Mouse (Mus musculus) adrenal gland, adult 2 months (tissue): Measurements from ENCODE around the gene Ang5. TPM values are rescaled to one million over a fixed set of nuclear protein-coding genes. Genes with fewer than 3 reads are reported as not detected.
"Not testable (repeated sequence)": the region's sequence is repeated elsewhere in the genome, so short reads cannot be mapped to it uniquely, and the experiment has no call there.

Experiments used
- DNase-seq: peaks from one replicate; pipeline ENCODE4 v3.0.0; 2021
- long read RNA-seq: library from polyadenylated mRNA; stranded (forward); transcript quantifications from one replicate; pipeline ENCODE4 v2.0.0, GENCODE M21; 2021
- polyA plus RNA-seq: library from polyadenylated mRNA; depleted of rRNA; stranded (reverse); fragments of >200 nt; gene quantifications from 2 replicates; pipeline ENCODE4 v1.2.3, GENCODE M21; 2012; rRNA removed
- total RNA-seq, 2 experiments: library from RNA; stranded (reverse); gene quantifications; 2 replicates each; pipeline ENCODE4 v1.2.3; 2021

Gene Ang5
- total RNA-seq (not detected), polyA plus RNA-seq (not detected in 2 replicates)
- long read RNA-seq, result 0 reads

DNA sequence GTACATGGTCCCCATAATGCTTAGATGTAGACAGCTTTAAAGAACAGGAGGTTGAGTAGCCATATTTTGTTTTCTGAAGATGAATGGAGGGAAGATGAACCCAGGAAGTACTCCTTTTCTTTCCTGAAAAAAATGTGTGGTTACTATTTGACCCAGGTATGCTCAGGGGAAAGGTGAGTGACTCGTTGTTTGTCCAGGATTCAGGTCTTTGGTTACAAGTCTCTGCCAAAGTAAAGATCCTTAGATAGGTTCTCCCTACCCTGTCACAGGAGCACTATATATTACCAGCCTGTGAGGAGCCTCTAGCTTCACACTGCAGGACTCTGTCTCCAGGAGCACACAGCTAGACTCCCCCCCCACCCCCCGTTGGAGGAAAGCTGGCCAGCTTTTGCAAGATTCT lies at the start of gene Ang5:
TSS of gene Ang5 (plus strand) at position 301 of the 400 bp plus-strand sequence.
- not testable (repeated sequence) for DNase-seq

DNA sequence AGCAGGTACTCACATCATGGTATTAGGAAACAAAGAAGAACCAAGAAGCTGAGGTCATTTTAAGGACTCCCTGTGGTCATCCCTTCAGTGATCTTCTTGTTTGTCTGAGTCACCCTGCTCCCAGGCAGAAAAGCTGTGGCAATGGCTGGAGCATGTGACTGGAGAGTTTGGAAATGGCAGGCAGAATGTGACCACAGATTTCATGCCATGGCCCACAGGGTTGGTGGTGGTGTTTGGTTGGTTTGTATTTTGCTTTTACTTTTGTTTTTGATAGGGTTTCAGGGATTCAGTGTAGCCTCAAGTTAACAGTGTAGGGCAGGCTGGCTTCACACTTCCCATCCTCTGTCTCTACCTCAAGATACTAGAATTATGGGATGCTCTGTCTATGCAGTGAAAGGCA lies 38.7 kb upstream of the Ang5 start:
- peak; percentile 28 for DNase-seq

GRCm38 (mm10) chr14:43923459-43923858 lies 33.4 kb upstream of the Ang5 start, which contains the start of gene Ear10:
Ear10 (minus strand) TSS chr14:43923559.
- DNase-seq, result not testable (repeated sequence)

DNA sequence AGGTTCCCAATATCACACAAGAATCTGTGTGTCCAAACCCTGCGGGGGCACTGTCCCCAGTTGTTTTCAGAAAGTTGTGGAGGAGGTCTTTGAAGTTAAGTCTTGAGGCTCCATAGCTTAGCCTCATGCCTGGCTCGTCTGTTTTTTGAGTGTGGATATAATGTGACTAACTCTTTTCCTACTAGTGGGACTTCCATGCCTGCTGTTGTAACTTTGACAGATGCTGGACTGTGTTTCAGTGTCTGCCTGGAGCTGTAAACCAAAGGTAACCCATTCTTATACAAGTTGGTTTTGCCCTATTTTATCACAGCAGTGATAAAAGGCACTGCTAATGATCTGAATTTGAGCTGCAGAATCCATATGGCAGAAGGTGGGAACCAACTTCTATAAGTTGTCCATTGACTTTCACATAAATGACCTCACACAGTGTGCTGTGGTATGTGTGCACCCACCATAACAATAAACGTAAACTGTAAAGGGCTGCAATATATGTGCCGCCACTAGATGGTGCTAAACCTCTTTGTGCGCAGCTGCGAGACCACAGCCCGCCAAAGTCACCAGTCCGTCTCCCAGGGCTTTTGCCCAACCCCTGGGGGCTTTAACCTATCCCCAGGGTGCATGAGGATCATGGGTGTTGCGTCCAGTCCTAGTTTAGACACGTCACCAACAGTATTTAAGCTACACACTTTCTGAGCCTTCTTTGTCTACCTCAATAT lies 32.0 kb upstream of the Ang5 start, which contains the start of gene Gm8113:
TSS of gene Gm8113 (plus strand) at position 703 of the 716 bp plus-strand sequence.
- peak; percentile 45 for DNase-seq

GRCm38 (mm10) chr14:43925404-43925950 lies 31.4 kb upstream of the Ang5 start:
- not testable (repeated sequence) for DNase-seq

DNA sequence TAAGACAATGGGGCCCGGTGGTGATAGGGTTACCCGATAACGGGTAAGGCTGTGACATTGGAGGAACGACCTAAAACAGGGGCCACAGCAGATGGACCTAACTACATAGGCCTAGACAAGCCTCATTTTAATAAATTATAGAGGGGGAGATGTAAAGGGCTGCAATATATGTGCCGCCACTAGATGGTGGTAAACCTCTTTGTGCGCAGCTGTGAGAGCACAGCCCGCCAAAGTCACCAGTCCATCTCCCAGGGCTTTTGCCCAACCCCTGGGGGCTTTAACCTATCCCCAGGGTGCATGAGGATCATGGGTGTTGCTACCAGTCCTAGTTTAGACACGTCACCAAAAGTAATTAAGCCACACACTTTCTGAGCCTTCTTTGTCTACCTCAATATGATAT lies 23.9 kb upstream of the Ang5 start:
- DNase-seq, result peak; percentile 26

DNA sequence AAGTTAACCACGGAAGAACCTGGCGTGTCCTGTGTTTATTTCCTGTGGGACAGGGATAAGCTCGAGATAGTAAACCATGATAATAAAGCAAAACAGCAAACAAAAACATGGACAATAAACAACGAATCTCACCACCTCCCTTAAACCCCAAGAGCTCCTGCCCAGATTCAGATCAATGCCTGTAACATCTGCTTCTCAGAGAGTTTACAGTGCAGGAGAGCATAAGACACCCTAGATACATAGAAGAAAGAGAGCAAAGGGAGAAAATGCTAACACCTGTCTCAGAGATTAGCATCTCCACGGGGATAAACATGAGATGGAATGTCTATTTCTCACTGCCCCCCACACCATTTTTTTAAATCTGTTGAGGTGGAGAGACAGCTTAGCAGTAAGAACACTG lies 23.5 kb upstream of the Ang5 start:
- not testable (repeated sequence) for DNase-seq

DNA sequence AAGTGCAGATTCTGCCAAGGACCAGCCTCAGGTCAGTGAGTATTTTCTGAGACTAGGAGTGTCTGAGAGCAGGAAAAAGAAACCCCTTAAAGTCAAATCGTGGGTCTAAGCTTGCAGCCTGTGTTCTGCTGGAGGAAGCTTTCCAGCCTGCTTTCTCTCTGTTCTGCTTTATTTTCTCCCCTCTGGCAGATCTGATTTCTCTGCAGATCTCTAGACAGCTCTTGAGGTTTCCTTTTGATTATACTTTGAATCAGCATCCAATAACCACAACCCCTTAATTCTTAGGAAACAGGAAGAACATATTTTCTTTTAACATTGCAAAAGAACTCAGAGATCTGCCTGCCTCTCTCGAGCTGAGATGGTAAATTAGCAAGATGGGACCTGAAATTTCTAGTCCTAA lies 3.5 kb upstream of the Ang5 start:
- not testable (repeated sequence) for DNase-seq

DNA sequence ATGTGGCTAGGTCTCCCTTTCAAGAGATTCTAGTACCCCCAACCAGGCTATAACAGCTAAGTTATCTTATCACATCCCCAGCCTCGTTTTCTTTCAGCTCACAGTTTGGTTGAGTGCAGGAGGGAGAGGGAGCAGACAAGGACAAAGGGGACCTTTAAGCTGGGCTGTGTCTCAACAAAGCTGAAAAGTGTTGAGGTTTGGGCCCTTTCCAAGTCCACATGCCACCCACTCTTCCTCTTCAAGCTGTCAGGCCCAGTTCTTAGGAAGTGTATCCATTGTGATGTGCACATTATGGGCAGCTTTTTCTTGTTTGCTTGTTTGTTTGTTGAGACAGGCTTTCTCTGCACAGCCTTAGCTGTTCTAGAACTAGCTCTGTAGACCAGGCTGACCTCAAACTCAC lies 1.8 kb upstream of the Ang5 start:
- not testable (repeated sequence) for DNase-seq

DNA sequence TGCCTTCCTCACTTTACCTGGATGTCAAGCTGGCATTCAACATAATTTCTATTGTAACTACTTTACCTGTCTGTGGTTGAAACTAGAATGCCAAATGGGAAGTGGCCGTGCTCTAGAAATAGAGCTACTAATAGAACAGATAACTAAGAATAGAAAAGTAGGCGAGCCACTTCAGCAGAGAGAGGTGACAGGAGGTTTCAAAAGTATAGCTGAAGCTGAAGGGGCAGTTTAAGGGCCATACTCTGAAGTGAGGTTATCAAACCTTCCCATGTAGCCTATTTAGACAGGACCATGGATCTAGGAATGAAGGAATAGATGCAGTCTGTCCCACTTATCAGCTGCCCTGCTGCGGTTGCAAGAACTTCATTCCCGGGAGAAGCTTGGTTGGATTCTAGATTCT lies 26.6 kb downstream of the Ang5 start:
- DNase-seq, result no peak

- DNase-seq, result peak; percentile 58
Observed at GRCm38 (mm10) chr14:43983897-43984296, 27.0 kb downstream of the Ang5 start.

GRCm38 (mm10) chr14:43986147-43986546 lies 29.3 kb downstream of the Ang5 start:
- no peak for DNase-seq

DNA sequence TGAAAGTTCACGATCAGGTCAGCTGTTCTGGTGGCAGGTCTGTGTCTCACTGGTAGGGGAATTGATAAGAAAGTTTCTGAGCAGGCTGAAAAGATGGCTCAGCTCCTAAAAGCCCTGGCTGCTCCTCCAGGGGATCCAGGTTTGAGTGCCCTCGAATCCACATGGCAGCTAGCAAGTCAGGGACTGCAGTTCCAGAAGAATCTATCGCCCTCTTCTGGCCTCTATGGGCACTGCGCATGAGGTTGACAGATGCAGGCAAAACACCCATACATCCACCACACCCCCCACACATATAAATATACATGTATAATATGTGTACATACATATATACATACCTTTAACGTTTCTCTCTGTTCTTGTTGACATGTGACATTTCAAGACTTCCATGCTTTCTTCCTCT lies 30.5 kb downstream of the Ang5 start:
- DNase-seq, result peak; percentile 52

DNA sequence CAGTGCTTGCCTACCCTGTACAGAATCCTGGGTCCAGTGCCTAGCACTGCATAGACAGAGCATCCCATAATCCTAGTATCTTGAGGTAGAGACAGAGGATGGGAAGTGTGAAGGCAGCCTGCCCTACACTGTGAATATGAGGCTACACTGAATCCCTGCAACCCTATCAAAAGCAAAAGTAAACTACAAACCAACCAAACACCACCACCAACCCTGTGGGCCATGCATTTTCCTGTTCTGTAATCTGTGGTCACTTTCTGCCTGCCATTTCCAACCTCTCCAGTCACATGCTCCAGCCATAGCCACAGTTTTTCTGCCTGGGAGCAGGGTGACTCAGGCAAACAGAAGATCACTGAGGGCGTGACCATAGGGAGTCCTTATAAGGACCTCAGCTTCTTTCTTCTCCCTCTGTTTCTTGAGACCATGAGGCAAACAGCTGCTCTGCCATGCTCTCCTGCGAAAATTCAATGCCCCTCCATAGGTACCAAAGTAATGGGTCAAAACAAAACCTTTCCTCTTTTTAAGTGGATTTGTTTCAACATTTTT lies 41.7 kb downstream of the Ang5 start:
- not testable (repeated sequence) for DNase-seq

GRCm38 (mm10) chr14:44001600-44001999 lies 44.7 kb downstream of the Ang5 start:
- DNase-seq, result no peak

DNA sequence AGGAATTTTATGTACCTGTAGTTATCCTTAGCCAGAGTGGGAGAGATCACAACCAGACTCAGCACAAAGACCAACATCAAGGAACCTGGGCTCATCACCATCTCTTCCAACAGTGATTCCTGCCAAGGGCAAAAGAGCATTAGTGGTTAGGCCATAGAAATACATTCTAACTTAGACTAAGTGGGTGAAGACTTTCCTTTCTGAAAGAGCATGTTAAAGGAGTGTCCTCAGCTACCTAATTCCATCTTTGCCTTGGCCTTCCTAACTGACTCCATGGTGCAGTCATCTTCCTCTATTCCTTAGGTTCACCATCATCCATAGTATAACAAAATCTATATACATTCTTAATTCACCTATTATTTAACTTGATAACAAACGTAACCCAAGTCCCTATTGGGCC lies 45.3 kb downstream of the Ang5 start, which contains the start of gene Ang6:
TSS of gene Ang6 (minus strand) at position 101 of the 400 bp plus-strand sequence.
- DNase-seq, result no peak

- DNase-seq, result not testable (repeated sequence)
Observed at GRCm38 (mm10) chr14:44008021-44008420, 51.2 kb downstream of the Ang5 start.

- DNase-seq, result not testable (repeated sequence)
Observed at GRCm38 (mm10) chr14:44009686-44010085, 52.8 kb downstream of the Ang5 start.

Other genes starting within 250 kb of the Ang5 start
- not detected for gene Gm16506, start 229.6 kb upstream of the Ang5 start, total RNA-seq
- not detected in 2 replicates for gene Gm16506, start 229.6 kb upstream of the Ang5 start, polyA plus RNA-seq
- not detected for gene Gm6526, start 209.2 kb upstream of the Ang5 start, total RNA-seq
- gene Gm6526, start 209.2 kb upstream of the Ang5 start, polyA plus RNA-seq, result not detected in 2 replicates
- not detected for gene Gm8180, start 172.3 kb upstream of the Ang5 start, total RNA-seq
- gene Gm8180, start 172.3 kb upstream of the Ang5 start, polyA plus RNA-seq, result not detected in 2 replicates
- gene Ear1, start 81.6 kb upstream of the Ang5 start, total RNA-seq, result under 1 TPM in 1 of 2 experiments, not detected in 1; 0.66 TPM
- not detected in 2 replicates for gene Ear1, start 81.6 kb upstream of the Ang5 start, polyA plus RNA-seq
- gene Ear10, start 33.5 kb upstream of the Ang5 start, total RNA-seq, result not detected
- not detected in 2 replicates for gene Ear10, start 33.5 kb upstream of the Ang5 start, polyA plus RNA-seq
- gene Gm8113, start 31.7 kb upstream of the Ang5 start, total RNA-seq, result 1 to 10 TPM; 1.5 to 3.4 TPM
- gene Gm8113, start 31.7 kb upstream of the Ang5 start, polyA plus RNA-seq, result 0.36 and 0.54 TPM in 2 replicates
- not detected for gene Ang6, start 45.2 kb downstream of the Ang5 start, total RNA-seq
- gene Ang6, start 45.2 kb downstream of the Ang5 start, polyA plus RNA-seq, result not detected in 2 replicates
- 1 to 10 TPM; 1.7 to 5.1 TPM for gene Ear2, start 145.6 kb downstream of the Ang5 start, total RNA-seq
- gene Ear2, start 145.6 kb downstream of the Ang5 start, polyA plus RNA-seq, result 7.5 and 8.8 TPM in 2 replicates
- gene Gm3327, start 166.8 kb downstream of the Ang5 start, total RNA-seq, result not detected
- not detected in 2 replicates for gene Gm3327, start 166.8 kb downstream of the Ang5 start, polyA plus RNA-seq
- not detected for gene Gm8212, start 240.6 kb downstream of the Ang5 start, total RNA-seq
- gene Gm8212, start 240.6 kb downstream of the Ang5 start, polyA plus RNA-seq, result not detected in 2 replicates